Mouse (Mus musculus): ENCODE data around the gene Sgk1. TPM values are rescaled to one million over a fixed set of nuclear protein-coding genes. Genes with fewer than 3 reads are reported as not detected.

Gene Sgk1
- polyA plus RNA-seq, 1 experiment from 2014 or later = 23.3 TPM

DNA sequence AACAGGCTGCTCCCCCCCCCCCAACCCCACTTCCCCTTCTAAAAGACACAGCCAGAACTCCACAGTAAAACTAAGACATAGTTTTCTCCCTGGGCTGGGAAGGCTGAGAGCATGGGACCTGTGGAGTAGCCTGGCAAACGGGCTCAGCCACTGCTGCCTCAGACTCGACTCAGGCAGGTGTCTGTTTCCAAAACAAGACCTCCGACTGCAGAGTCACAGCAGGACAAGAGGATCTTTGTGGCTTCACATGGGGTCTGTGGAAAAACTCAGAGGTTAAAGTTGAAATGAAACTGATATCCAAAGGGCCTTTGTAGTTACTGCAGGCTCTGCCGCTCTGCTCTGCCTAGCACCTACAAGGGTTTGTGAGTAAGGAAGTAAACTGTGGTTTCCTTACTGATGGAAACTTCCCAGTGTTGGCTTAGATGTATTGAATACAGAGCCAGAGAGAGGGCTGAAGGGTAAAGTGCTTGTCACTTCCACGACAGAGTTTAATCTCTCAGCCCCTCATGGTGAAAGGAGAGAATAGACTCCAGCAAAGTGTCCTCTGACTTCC lies 25.0 kb downstream of the Sgk1 start:
- DNase-seq (ENCODE audit: low spot score) = peak; percentile 32
- no peaks in the 10 kb centered on the region for H3K27me3 ChIP-seq (replicated peaks; ENCODE audit: low read depth, poor library complexity, severe bottlenecking)
- H3K27ac ChIP-seq (replicated peaks) = peak overlapping the region; percentile 30
- peaks cover 10% of the 10 kb centered on the region for H3K4me1 ChIP-seq
- H3K4me3 ChIP-seq = no peak overlapping the region
- H3K9me3 ChIP-seq = no peaks in the 10 kb centered on the region
- no peaks in the 10 kb centered on the region for H3K36me3 ChIP-seq (replicated peaks)
- 10% methylated on average over 5 of the region's 5 CpGs for WGBS

- no peak for DNase-seq (ENCODE audit: low spot score)
Observed at GRCm38 (mm10) chr10:21907784-21908183, 25.8 kb downstream of the Sgk1 start.

DNA sequence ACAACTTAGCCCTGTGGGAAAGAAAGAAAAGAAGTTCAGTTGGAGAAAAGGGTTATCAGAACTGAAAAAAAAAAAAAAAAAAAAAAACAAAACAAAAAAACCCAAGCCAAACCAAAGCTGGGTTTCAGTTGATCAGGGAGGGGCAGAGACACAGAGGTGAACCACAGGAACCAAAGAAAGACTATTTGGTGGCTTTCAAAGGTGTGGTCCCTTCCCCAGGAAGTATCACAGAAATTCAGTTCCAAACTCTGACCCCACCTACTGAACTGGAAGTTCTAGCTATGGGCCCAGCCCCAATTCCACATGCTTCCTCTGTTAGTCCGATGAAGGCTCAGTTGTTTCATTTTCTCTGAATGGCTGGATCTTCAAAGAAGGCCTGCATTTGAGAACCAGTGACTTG lies 26.7 kb downstream of the Sgk1 start:
- H3K4me1 ChIP-seq = peaks cover 10% of the 10 kb centered on the region
- H3K4me3 ChIP-seq = no peak overlapping the region
- no peaks in the 10 kb centered on the region for H3K9me3 ChIP-seq
- H3K27me3 ChIP-seq (replicated peaks; ENCODE audit: low read depth, poor library complexity, severe bottlenecking) = no peaks in the 10 kb centered on the region
- H3K36me3 ChIP-seq (replicated peaks) = no peaks in the 10 kb centered on the region
- DNase-seq (ENCODE audit: low spot score) = no peak
- H3K27ac ChIP-seq (replicated peaks) = no peak overlapping the region
- WGBS = 75% methylated on average over 1 of the region's 1 CpGs

More at GRCm38 (mm10) chr10:21907784-21908183, 25.8 kb downstream of the Sgk1 start:
- Histone ChIP-seq H3K4me1 (peaks cover 10% of the 10 kb centered on the region), H3K4me3 (no peak overlapping the region), H3K9me3 (no peaks in the 10 kb centered on the region), H3K27ac (replicated peaks) (no peak overlapping the region), H3K27me3 (replicated peaks; ENCODE audit: low read depth, poor library complexity, severe bottlenecking) (no peaks in the 10 kb centered on the region), H3K36me3 (replicated peaks) (no peaks in the 10 kb centered on the region)
- WGBS = 63% methylated on average over 3 of the region's 3 CpGs

DNA sequence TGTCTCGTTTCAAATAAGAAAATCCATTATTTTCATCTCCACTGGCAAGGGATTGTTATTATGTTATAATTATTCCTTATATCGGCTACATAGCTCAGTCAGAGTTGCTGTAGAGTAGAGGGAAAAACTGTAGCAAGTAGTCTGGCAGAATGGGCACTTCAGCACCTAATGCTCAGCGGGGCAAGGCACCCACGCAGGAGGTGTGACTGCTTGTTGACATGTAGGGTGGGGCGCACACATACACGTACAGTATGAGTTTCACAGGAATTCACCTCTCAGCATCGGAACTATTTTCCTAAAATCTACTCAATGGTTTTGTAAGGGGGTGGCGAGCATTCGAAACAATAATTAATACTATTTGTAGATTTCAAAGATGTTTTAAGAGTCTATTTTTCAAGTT lies 28.4 kb downstream of the Sgk1 start:
- H3K36me3 ChIP-seq (replicated peaks) = no peaks in the 10 kb centered on the region
- DNase-seq (ENCODE audit: low spot score) = no peak

DNA sequence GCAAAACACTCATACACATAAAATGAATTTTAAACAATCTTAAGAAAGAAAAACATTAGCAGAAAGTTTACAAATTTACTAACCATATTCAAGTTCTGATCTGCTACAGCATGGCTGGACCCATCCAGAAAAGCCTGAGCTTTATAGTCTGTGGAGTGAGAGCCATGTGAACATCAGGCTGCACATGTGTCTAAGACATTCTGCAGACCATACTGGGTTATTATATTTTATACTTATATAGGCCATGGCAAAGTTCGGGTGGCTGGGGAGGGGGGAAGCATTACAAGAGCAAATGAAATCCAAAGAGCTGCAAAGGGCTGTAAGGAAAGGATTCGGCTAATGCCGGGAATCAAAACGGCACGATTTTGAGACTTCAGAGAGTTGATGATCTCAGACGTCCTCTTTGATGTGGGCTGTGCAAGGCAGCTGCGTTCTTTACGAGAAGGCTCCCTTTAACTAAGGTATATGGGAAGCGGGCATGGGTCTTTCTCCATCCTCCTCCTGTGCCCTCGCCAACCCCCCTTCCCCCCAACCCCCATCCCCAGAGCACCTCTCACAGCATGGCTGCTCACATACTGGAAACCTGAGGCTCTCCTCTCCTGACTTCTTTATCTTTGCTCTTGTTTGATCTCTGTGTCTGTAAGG lies 29.4 kb downstream of the Sgk1 start:
- Histone ChIP-seq H3K4me1 (peaks cover 16% of the 10 kb centered on the region), H3K27me3 (replicated peaks; ENCODE audit: low read depth, poor library complexity, severe bottlenecking) (no peaks in the 10 kb centered on the region), H3K27ac (replicated peaks) (no peak overlapping the region), H3K36me3 (replicated peaks) (no peaks in the 10 kb centered on the region), H3K9me3 (no peaks in the 10 kb centered on the region), H3K4me3 (no peak overlapping the region)
- WGBS = 85% methylated on average over 10 of the region's 10 CpGs
- no peak for DNase-seq (ENCODE audit: low spot score)

More for the DNA sequence above, 28.4 kb downstream of the Sgk1 start:
- Histone ChIP-seq H3K4me3 (no peak overlapping the region), H3K27ac (replicated peaks) (no peak overlapping the region), H3K9me3 (no peaks in the 10 kb centered on the region), H3K27me3 (replicated peaks; ENCODE audit: low read depth, poor library complexity, severe bottlenecking) (no peaks in the 10 kb centered on the region), H3K4me1 (peaks cover 14% of the 10 kb centered on the region)
- WGBS = 94% methylated on average over 9 of the region's 9 CpGs

- H3K27me3 ChIP-seq (replicated peaks; ENCODE audit: low read depth, poor library complexity, severe bottlenecking) = no peaks in the 10 kb centered on the region
- WGBS = 35% methylated on average over 1 of the region's 1 CpGs
- DNase-seq (ENCODE audit: low spot score) = no peak
Observed at GRCm38 (mm10) chr10:21914751-21915150, 32.8 kb downstream of the Sgk1 start.

DNA sequence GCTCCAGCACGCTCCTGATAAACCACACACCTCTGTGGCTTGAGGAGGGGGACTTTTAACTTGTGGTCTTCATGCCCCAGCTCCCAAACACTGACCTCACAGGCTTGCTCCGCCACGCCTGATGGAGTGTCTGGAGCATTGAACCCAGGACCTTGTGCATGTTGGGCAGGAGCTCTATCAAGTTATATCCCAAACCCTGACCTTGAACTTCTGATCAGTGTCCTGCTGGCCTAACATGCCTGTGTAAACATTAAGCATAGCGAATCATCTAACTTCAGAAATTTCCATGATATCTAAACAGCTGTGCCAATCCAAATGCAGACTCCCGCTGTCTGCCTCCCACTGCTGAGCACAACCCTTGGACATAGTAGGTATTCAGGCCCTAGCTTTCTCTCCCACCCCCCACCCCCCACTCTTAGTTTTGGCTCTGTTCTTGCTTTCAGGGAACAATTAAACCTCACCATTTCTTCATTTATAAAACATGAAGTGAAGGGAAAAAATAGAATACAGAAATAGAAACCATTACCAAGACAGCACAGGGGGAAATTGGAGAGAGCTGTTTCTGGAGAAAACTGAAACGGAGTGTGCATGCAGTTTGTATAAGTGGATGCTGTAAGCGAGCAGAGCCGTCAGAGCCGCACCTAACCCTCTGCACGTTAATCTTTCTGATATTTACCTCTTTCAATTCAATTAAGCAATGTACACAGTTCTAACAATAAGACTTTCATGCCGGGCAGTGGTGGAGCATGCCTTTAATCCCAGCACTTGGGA lies 34.5 kb downstream of the Sgk1 start:
- Histone ChIP-seq H3K9me3 (no peaks in the 10 kb centered on the region), H3K4me1 (peaks cover 7% of the 10 kb centered on the region), H3K36me3 (replicated peaks) (no peaks in the 10 kb centered on the region), H3K27ac (replicated peaks) (no peak overlapping the region), H3K4me3 (no peak overlapping the region), H3K27me3 (replicated peaks; ENCODE audit: low read depth, poor library complexity, severe bottlenecking) (no peaks in the 10 kb centered on the region)
- 86% methylated on average over 11 of the region's 11 CpGs for WGBS
- no peak for DNase-seq (ENCODE audit: low spot score)

More at GRCm38 (mm10) chr10:21914751-21915150, 32.8 kb downstream of the Sgk1 start:
- H3K9me3 ChIP-seq = no peaks in the 10 kb centered on the region
- no peak overlapping the region for H3K4me3 ChIP-seq
- no peak overlapping the region for H3K27ac ChIP-seq (replicated peaks)
- peaks cover 6% of the 10 kb centered on the region; the same call in 1 of the 2 replicates for H3K4me1 ChIP-seq
- H3K36me3 ChIP-seq (replicated peaks) = no peaks in the 10 kb centered on the region

- H3K9me3 ChIP-seq = no peaks in the 10 kb centered on the region
- H3K27me3 ChIP-seq (replicated peaks; ENCODE audit: low read depth, poor library complexity, severe bottlenecking) = no peaks in the 10 kb centered on the region
- no peak overlapping the region for H3K27ac ChIP-seq (replicated peaks)
- H3K36me3 ChIP-seq (replicated peaks) = no peaks in the 10 kb centered on the region
- peaks cover 20% of the 10 kb centered on the region for H3K4me1 ChIP-seq
- no peak for DNase-seq (ENCODE audit: low spot score)
- no peak overlapping the region for H3K4me3 ChIP-seq
- WGBS = 77% methylated on average over 6 of the region's 6 CpGs
Observed at GRCm38 (mm10) chr10:21918016-21918749, 36.2 kb downstream of the Sgk1 start.

DNA sequence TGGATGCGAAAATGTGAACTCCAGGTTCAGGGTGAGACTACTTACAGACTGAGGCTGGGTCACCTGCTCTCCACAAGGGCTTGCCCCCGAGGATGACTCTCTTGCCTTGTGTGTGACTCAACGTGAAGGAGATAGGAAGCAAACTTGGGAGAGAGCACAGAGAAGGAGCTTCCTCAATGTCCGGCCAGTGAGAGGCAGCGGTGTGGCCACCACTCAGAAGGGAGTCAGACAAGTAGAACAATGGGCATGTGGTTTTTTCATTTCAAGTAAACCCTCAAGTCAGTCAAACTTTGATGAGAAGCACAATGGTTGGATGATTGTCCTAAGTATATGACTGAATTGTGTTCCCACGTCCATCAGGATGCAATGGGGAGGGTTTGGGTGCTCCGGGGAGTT lies 36.8 kb downstream of the Sgk1 start:
- H3K27me3 ChIP-seq (replicated peaks; ENCODE audit: low read depth, poor library complexity, severe bottlenecking) = no peaks in the 10 kb centered on the region
- WGBS = 89% methylated on average over 7 of the region's 7 CpGs
- H3K9me3 ChIP-seq = no peaks in the 10 kb centered on the region
- H3K27ac ChIP-seq (replicated peaks) = no peak overlapping the region
- H3K4me3 ChIP-seq = no peak overlapping the region
- no peak for DNase-seq (ENCODE audit: low spot score)
- peaks cover 25% of the 10 kb centered on the region for H3K4me1 ChIP-seq
- no peaks in the 10 kb centered on the region for H3K36me3 ChIP-seq (replicated peaks)

DNA sequence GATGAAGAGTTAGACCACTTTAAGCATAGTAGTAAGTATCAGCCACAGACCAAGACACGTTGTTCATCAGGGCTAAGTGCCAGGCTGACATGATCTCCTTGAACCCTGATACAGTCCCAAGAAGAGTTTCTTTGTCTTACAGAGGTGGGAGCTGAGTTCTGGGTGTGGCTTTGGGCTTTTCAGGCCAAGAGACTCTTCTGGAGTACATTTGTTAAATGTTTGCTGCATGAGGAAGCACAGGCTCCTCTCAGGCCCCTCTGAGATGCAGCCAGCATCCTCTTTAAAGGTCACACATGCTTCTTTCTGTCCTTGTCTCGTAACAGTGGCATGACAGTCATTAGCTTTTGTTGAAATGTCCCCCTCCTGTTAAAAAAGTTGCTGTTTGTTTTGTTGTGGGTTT lies 38.6 kb downstream of the Sgk1 start:
- Histone ChIP-seq H3K4me1 (peaks cover 26% of the 10 kb centered on the region), H3K27me3 (replicated peaks; ENCODE audit: low read depth, poor library complexity, severe bottlenecking) (no peaks in the 10 kb centered on the region), H3K4me3 (no peak overlapping the region), H3K9me3 (no peaks in the 10 kb centered on the region), H3K27ac (replicated peaks) (no peak overlapping the region), H3K36me3 (replicated peaks) (no peaks in the 10 kb centered on the region)
- 63% methylated on average over 2 of the region's 2 CpGs for WGBS
- DNase-seq (ENCODE audit: low spot score) = no peak

- Histone ChIP-seq H3K4me1 (peaks cover 26% of the 10 kb centered on the region), H3K27me3 (replicated peaks; ENCODE audit: low read depth, poor library complexity, severe bottlenecking) (no peaks in the 10 kb centered on the region), H3K4me3 (no peak overlapping the region; the same call in 1 of the 2 replicates), H3K36me3 (replicated peaks) (no peaks in the 10 kb centered on the region), H3K27ac (replicated peaks) (no peak overlapping the region), H3K9me3 (no peaks in the 10 kb centered on the region)
- no peak for DNase-seq (ENCODE audit: low spot score)
- 50% methylated on average over 8 of the region's 8 CpGs for WGBS
Observed at GRCm38 (mm10) chr10:21922716-21923350, 40.8 kb downstream of the Sgk1 start.

DNA sequence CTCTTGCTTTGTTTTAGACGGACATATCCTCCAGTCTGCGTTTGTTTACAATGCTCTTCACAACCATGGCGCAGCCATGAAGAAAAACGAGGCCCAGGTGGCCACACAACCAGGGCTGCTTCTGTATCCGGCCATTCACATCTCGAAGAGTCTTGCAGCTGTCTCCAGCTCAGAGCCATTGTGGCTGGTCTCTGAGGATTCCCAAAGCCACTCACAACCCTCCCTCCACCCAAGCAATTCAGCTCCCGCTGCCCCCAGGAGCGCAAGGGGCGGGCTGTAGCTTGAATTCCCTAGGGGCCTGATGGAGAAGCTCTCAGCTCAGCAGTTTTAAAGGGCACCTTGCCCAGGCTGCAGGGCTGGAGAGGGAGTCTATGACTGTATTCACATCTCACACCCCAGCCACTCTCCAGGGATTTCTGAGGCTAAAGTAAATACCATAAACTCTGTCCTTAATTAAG lies 41.5 kb downstream of the Sgk1 start:
- Histone ChIP-seq H3K27ac (replicated peaks) (peak overlapping the region; percentile 69), H3K4me1 (peaks cover 26% of the 10 kb centered on the region), H3K4me3 (peak overlapping the region; percentile 40), H3K27me3 (replicated peaks; ENCODE audit: low read depth, poor library complexity, severe bottlenecking) (no peaks in the 10 kb centered on the region), H3K36me3 (replicated peaks) (no peaks in the 10 kb centered on the region), H3K9me3 (no peaks in the 10 kb centered on the region)
- WGBS = 5% methylated on average over 9 of the region's 9 CpGs
- DNase-seq (ENCODE audit: low spot score) = peak; percentile 39

All from embryonic facial prominence, embryonic 10.5 days (tissue).